Mouse (Mus musculus): ENCODE measurements around the gene Dqx1. TPM values are rescaled to one million over a fixed set of nuclear protein-coding genes. Genes with fewer than 3 reads are reported as not detected.
A peak's percentile ranks its signal among the peaks of the same experiment; 100 is the strongest.

Dqx1 gene
- 5.0 and 5.4 TPM in 2 replicates for polyA plus RNA-seq (2016; fragmentation: Nextera tagmentation; extraction: Ambion mirVana)

- peak within 1 kb of the TSS; percentile 49 for H3K27ac ChIP-seq
- peak within 1 kb of the TSS; percentile 89 for H3K4me3 ChIP-seq
- H3K36me3 ChIP-seq: peaks cover 28% of the 10 kb centered on the region
- H3K9ac ChIP-seq: peak within 1 kb of the TSS; percentile 14; the same call in 1 of the 2 replicates
- H3K27me3 ChIP-seq (replicated peaks): peaks cover 35% of the 10 kb centered on the region
- peaks cover 35% of the 10 kb centered on the region for H3K4me1 ChIP-seq
- 75% methylated on average over 3 of the region's 3 CpGs for WGBS (ENCODE audit: insufficient replicate concordance)
- H3K9me3 ChIP-seq (replicated peaks): no peaks in the 10 kb centered on the region
- ATAC-seq: no peak
- H3K4me2 ChIP-seq: peak within 1 kb of the TSS; percentile 89
Measured at GRCm38 (mm10) chr6:83057790-83058189, at the start of gene Dqx1. TSS of gene Dqx1 (plus strand) at chr6:83057844.

DNA sequence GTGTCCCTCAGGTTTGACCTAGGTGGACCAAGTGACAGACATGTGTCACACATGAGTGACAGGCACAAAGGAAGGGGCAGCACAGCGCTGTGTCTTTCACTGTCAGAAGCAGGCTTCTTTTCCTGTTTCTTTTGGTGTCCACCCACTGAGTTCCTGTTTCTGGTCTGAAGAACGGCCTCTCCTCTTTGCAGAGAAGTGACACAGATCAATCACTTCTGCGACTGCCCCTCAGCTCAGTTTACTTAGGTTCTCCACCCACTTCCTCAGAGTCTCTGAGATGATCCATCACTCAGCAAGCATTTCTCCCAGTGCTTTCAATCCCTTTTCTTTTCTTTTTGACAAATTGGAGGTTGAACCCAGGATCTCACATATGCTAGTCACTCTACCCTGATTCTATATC is 49.0 kb upstream of the Dqx1 start:
- H3K27ac ChIP-seq: peak overlapping the region; percentile 30; the same call in 1 of the 2 replicates

DNA sequence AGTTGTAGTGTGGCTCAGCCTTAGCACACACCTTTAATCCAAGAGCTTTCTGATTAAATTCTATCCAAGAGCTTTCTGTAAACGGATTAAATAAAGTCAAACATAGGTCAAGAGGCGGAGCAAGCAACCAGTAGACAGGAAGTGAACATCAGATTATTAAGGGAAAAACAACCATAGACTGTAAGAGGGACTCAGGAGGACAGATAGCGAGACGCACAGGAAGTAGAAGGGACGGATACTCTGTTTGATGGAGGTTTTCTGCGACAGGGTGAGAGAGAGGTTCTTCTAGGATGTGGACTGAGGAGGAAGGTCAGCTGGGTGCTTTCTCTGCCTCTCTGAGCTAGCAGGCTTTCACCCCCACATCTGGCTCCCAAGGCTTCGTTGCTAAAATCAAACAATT is 47.6 kb upstream of the Dqx1 start:
- Histone ChIP-seq H3K9ac (peak overlapping the region; percentile 56), H3K27me3 (replicated peaks) (no peaks in the 10 kb centered on the region), H3K4me3 (peak overlapping the region; percentile 28), H3K9me3 (replicated peaks) (no peaks in the 10 kb centered on the region), H3K36me3 (no peaks in the 10 kb centered on the region), H3K4me2 (peak overlapping the region; percentile 52), H3K27ac (peak overlapping the region; percentile 77), H3K4me1 (peaks cover 56% of the 10 kb centered on the region)
- ATAC-seq: no peak
- WGBS (ENCODE audit: insufficient replicate concordance): 16% methylated on average over 7 of the region's 7 CpGs

More for the DNA sequence above, 49.0 kb upstream of the Dqx1 start:
- ATAC-seq: no peak
- no peak overlapping the region for H3K4me2 ChIP-seq
- H3K4me3 ChIP-seq: no peak overlapping the region
- H3K27me3 ChIP-seq (replicated peaks): no peaks in the 10 kb centered on the region
- no peak overlapping the region for H3K9ac ChIP-seq
- H3K4me1 ChIP-seq: peaks cover 58% of the 10 kb centered on the region
- no peaks in the 10 kb centered on the region for H3K9me3 ChIP-seq (replicated peaks)
- no peaks in the 10 kb centered on the region for H3K36me3 ChIP-seq
- 19% methylated on average over 3 of the region's 3 CpGs for WGBS (ENCODE audit: insufficient replicate concordance)

DNA sequence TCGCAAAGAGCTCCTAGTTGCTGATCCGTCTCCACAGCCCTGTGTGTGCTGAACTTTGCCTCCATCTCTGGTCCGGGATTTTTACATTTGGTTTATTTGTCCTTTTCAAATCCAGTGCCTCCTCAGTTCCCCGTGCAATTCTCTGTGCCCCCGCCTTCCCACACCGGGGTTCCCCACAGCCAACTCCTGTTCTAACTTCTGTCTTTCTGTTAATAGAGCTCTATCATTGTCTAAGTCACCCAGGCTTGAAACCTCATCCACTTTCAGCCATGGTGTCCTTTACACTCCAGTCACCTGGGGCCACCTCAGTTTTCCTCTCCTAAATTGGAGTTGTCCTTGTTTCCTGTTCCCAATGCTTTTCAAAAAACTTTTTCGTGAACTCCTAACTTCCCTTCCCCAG is 46.4 kb upstream of the Dqx1 start:
- no peak overlapping the region for H3K4me3 ChIP-seq
- no peaks in the 10 kb centered on the region for H3K27me3 ChIP-seq (replicated peaks)
- peaks cover 66% of the 10 kb centered on the region for H3K4me1 ChIP-seq
- ATAC-seq: no peak
- no peaks in the 10 kb centered on the region for H3K9me3 ChIP-seq (replicated peaks)
- H3K9ac ChIP-seq: peak overlapping the region; percentile 23
- H3K27ac ChIP-seq: peak overlapping the region; percentile 99
- H3K36me3 ChIP-seq: no peaks in the 10 kb centered on the region
- 71% methylated on average over 7 of the region's 7 CpGs for WGBS (ENCODE audit: insufficient replicate concordance)
- peak overlapping the region; percentile 52; the same call in 1 of the 2 replicates for H3K4me2 ChIP-seq

DNA sequence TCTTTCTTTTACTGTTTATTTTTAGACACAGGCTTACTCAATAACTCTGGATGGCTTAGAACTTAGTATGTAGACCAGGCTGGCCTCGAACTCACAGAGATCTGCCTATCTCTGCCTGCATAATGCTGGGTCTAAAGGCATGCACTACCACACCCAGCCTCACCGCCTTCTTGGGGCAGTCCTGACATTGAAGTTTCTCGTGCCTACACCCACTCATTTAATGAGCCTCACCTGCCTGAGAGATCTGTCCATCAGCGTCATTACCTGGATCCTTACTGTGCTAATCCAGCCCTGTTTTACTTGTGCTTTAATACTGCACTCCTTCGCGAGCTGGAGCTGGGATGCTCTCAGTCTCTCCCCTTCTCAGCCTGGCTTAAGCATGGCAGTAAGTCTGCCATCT is 45.9 kb upstream of the Dqx1 start:
- no peaks in the 10 kb centered on the region for H3K9me3 ChIP-seq (replicated peaks)
- H3K4me2 ChIP-seq: no peak overlapping the region
- WGBS (ENCODE audit: insufficient replicate concordance): 60% methylated on average over 6 of the region's 6 CpGs
- H3K4me3 ChIP-seq: no peak overlapping the region
- H3K27ac ChIP-seq: peak overlapping the region; percentile 99
- no peaks in the 10 kb centered on the region for H3K27me3 ChIP-seq (replicated peaks)
- no peaks in the 10 kb centered on the region for H3K36me3 ChIP-seq
- H3K4me1 ChIP-seq: peaks cover 71% of the 10 kb centered on the region
- H3K9ac ChIP-seq: peak overlapping the region; percentile 39; the same call in 1 of the 2 replicates
- ATAC-seq: no peak

DNA sequence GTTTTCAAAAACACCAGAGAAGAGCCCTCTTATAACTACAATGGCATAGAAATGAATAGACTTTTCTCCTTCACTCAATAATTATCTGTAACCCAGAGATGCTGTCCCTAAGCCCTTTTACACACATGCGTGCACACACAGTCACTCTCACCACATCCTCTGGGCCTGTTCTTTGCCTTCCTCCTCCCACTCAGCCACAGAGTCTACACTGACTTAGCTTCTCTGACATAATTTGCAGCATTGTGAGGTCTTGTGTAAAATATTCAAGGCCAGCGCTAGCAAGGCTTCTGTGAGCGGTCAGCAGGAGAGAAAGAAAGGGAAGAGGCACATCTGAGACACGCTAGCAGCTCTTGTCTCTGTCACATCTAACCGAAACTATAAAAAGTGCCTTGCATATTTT is 44.2 kb upstream of the Dqx1 start:
- Histone ChIP-seq H3K9ac (peak overlapping the region; percentile 73), H3K36me3 (0 out of 2 replicates have a peak, but pooled peaks cover 2% of the 10 kb centered on the region), H3K4me3 (no peak overlapping the region), H3K27ac (peak overlapping the region; percentile 99), H3K4me1 (peaks cover 87% of the 10 kb centered on the region), H3K9me3 (replicated peaks) (no peaks in the 10 kb centered on the region), H3K4me2 (peak overlapping the region; percentile 64), H3K27me3 (replicated peaks) (no peaks in the 10 kb centered on the region)
- 55% methylated on average over 5 of the region's 5 CpGs for WGBS (ENCODE audit: insufficient replicate concordance)
- ATAC-seq: no peak

DNA sequence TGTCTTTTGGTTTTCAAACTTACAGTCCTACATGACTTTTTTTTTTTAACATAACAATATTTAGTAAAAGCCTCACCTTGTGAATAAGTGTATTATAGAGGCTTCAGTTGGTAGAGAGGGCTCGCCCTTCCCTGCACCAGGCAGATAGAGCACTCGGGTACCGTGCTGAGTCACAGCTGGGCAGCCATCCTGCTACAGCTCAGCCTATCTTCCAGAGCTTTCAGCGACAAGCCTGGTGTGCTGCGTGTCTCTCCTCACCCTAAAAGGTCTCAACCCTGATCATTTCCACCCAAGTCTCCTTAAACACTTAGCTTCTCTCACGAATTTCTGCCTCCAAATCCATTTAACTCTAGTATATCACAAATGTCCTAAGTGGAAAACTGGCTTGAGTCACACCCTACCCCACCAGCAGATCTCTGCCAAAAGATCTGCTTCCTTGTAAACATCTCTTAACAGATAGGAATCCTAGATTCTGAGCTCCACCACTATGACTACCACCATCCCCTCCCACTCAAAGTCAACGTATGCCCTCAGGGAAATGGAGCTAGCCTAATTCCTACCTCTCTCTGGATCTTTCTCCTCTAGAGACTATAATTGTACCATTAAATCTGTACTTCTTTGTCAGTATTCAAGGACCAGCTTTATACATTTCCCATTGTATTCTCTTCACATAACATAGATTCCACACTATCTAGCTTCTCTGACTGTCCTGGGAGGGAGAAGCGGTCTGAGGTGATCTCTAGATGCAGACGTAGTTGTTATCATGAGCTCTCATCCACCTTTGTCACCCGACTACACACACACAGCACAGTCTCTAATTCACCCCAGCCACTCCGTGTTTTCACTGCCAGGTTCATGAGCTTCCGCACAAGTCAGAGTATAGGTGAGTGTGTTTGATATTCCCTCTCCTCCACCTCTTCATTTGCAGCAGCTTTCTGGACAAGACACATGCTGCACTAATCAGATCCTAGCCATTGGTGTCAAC is 42.9 kb upstream of the Dqx1 start:
- ATAC-seq: peak; percentile 96
- peak overlapping the region; percentile 73 for H3K9ac ChIP-seq
- no peaks in the 10 kb centered on the region for H3K27me3 ChIP-seq (replicated peaks)
- 19% methylated on average over 12 of the region's 12 CpGs for WGBS (ENCODE audit: insufficient replicate concordance)
- H3K4me3 ChIP-seq: peak overlapping the region; percentile 31
- H3K27ac ChIP-seq: peak overlapping the region; percentile 99
- peak overlapping the region; percentile 64 for H3K4me2 ChIP-seq
- H3K36me3 ChIP-seq: 0 out of 2 replicates have a peak, but pooled peaks cover 2% of the 10 kb centered on the region
- H3K4me1 ChIP-seq: peaks cover 98% of the 10 kb centered on the region
- no peaks in the 10 kb centered on the region for H3K9me3 ChIP-seq (replicated peaks)

DNA sequence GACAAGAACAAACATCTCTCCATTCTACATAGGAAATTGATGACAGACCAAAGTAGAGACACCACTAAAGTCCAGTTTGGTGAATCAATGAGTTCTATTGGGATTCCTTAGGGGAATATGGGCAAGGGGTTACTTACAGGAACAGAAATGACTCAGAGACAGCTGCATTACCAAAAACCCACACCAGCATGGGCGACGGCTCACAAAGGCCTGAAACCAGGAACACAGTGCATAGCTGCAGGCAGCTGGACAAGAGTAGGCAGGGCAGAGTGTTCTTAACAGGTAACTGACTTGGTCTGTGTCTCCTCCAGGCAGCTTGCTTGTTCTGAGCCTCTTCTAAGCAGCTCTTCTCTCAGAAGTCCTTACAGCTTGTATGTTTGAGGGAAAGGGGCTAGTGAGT is 41.9 kb upstream of the Dqx1 start:
- peak overlapping the region; percentile 3; the same call in 1 of the 2 replicates for H3K4me3 ChIP-seq
- peak overlapping the region; percentile 73 for H3K9ac ChIP-seq
- peaks cover 98% of the 10 kb centered on the region for H3K4me1 ChIP-seq
- H3K27ac ChIP-seq: peak overlapping the region; percentile 99
- H3K4me2 ChIP-seq: peak overlapping the region; percentile 64
- H3K9me3 ChIP-seq (replicated peaks): no peaks in the 10 kb centered on the region
- 0 out of 2 replicates have a peak, but pooled peaks cover 2% of the 10 kb centered on the region for H3K36me3 ChIP-seq
- 73% methylated on average over 2 of the region's 2 CpGs for WGBS (ENCODE audit: insufficient replicate concordance)
- H3K27me3 ChIP-seq (replicated peaks): no peaks in the 10 kb centered on the region
- no peak for ATAC-seq

GRCm38 (mm10) chr6:83017190-83017589 is 40.5 kb upstream of the Dqx1 start:
- H3K9ac ChIP-seq: 0 out of 2 replicates have a peak overlapping the region, but pooled peaks have one; percentile 14
- no peaks in the 10 kb centered on the region for H3K9me3 ChIP-seq (replicated peaks)
- WGBS (ENCODE audit: insufficient replicate concordance): 66% methylated on average over 3 of the region's 3 CpGs
- peak overlapping the region; percentile 82 for H3K27ac ChIP-seq
- 0 out of 2 replicates have a peak, but pooled peaks cover 2% of the 10 kb centered on the region for H3K36me3 ChIP-seq
- no peak overlapping the region for H3K4me2 ChIP-seq
- ATAC-seq: no peak
- no peaks in the 10 kb centered on the region for H3K27me3 ChIP-seq (replicated peaks)
- H3K4me3 ChIP-seq: no peak overlapping the region
- peaks cover 98% of the 10 kb centered on the region for H3K4me1 ChIP-seq

DNA sequence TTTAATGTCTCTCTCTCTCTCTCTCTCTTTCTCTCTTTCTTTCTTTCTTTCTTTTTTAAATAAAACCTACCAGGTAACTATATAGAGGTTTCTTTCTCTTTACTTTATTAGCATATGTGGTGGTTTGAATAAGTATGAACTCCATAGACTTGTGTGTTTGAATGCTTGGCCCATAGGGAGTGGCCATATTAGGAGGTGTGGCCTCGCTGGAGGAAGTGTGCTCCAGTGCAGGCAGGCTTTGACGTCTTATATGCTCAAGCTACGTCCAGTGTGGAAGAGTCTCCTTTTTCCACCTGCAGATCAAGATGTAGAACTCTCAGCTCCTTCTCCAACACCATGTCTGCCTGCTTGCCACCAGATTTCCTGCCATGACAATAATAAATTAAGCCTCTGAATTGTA is 38.6 kb upstream of the Dqx1 start:
- Histone ChIP-seq H3K4me3 (no peak overlapping the region), H3K4me1 (peaks cover 98% of the 10 kb centered on the region), H3K27ac (peak overlapping the region; percentile 82)

GRCm38 (mm10) chr6:83020121-83020520 is 37.5 kb upstream of the Dqx1 start:
- ATAC-seq: peak; percentile 75
- no peak overlapping the region for H3K4me3 ChIP-seq
- no peaks in the 10 kb centered on the region for H3K27me3 ChIP-seq (replicated peaks)
- peak overlapping the region; percentile 27 for H3K4me2 ChIP-seq
- H3K36me3 ChIP-seq: 0 out of 2 replicates have a peak, but pooled peaks cover 2% of the 10 kb centered on the region
- 23% methylated on average over 6 of the region's 6 CpGs for WGBS (ENCODE audit: insufficient replicate concordance)
- peak overlapping the region; percentile 82 for H3K27ac ChIP-seq
- peak overlapping the region; percentile 37; the same call in 1 of the 2 replicates for H3K9ac ChIP-seq
- no peaks in the 10 kb centered on the region for H3K9me3 ChIP-seq (replicated peaks)
- peaks cover 99% of the 10 kb centered on the region for H3K4me1 ChIP-seq

More for the DNA sequence above, 38.6 kb upstream of the Dqx1 start:
- ATAC-seq: no peak
- Histone ChIP-seq H3K4me2 (no peak overlapping the region), H3K27me3 (replicated peaks) (no peaks in the 10 kb centered on the region), H3K9ac (no peak overlapping the region), H3K9me3 (replicated peaks) (no peaks in the 10 kb centered on the region), H3K36me3 (0 out of 2 replicates have a peak, but pooled peaks cover 2% of the 10 kb centered on the region)
- WGBS (ENCODE audit: insufficient replicate concordance): 71% methylated on average over 3 of the region's 3 CpGs
